Mouse (Mus musculus): ENCODE measurements at regions not wholly inside any gene's neighbourhood (a gene's known extent, or its start where the extent isn't known, plus 50 kb on each side); places are given as distances from the start of the nearest gene placed in this dataset.

- TF ChIP-seq CTCF (IDR thresholded peaks at IDR 0.05; ENCODE audit: low read depth) (no peak), EP300 (IDR thresholded peaks at IDR 0.05; ENCODE audit: low read depth) (no peak)
Measured at GRCm38 (mm10) chr1:128668718-128669117, 76.6 kb upstream of the Cxcr4 start.

All from liver, embryonic 14.5 days (tissue).